Mouse (Mus musculus) C2C12 (cell line): ENCODE results near the gene Ywhaq.

Experiments
- CEBPB ChIP-seq: IDR thresholded peaks from one replicate; pipeline ENCODE4 v1.6.1; 2011; ENCODE audit warnings: low read depth, mild to moderate bottlenecking, control low read depth, moderate library complexity
- CTCF ChIP-seq: IDR thresholded peaks from one replicate; pipeline ENCODE4 v1.5.1; 2011; ENCODE audit not compliant: control insufficient read depth, insufficient read depth, insufficient read length
- FOSL1 ChIP-seq: IDR thresholded peaks from one replicate; pipeline ENCODE4 v1.8.0; 2011; ENCODE audit warnings: mild to moderate bottlenecking, low read length; ENCODE audit not compliant: poor library complexity, insufficient read depth, severe bottlenecking

DNA sequence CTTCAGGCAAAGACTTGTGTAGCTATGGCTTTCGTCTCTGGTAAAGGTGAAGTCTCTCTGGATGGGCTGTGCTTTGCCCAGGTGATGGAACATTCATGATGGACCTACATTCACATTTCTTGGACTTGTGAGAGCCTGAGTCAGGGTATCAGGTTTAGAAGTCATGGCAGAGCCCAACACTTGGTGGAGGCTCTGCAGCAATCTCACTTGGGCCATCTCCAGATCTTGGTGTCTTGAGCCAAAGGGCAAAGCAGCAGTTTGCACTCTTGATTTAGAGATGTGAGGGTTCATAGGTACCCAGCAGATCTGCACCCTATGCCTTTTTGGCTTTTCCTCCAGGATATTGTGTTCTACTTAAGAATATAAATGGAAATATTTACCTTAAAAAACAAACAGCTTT lies 38.6 kb upstream of the Ywhaq start:
- TF ChIP-seq CTCF (no peak), CEBPB (no peak), FOSL1 (no peak)
